Mouse (Mus musculus): Measurements from ENCODE around the gene Rufy4. TPM values are rescaled to one million over a fixed set of nuclear protein-coding genes. Genes with fewer than 3 reads are reported as not detected.

The Rufy4 gene
- total RNA-seq (2023): 1.3 TPM

GRCm38 (mm10) chr1:74124991-74125552, at the start of gene Rufy4:
Gene Rufy4 (plus strand): TSS chr1:74125541.

GRCm38 (mm10) chr1:74124021-74124981, 1.0 kb upstream of the Rufy4 start, which contains the start of gene Tns1:
Gene Tns1 (minus strand): TSS chr1:74124449.

DNA sequence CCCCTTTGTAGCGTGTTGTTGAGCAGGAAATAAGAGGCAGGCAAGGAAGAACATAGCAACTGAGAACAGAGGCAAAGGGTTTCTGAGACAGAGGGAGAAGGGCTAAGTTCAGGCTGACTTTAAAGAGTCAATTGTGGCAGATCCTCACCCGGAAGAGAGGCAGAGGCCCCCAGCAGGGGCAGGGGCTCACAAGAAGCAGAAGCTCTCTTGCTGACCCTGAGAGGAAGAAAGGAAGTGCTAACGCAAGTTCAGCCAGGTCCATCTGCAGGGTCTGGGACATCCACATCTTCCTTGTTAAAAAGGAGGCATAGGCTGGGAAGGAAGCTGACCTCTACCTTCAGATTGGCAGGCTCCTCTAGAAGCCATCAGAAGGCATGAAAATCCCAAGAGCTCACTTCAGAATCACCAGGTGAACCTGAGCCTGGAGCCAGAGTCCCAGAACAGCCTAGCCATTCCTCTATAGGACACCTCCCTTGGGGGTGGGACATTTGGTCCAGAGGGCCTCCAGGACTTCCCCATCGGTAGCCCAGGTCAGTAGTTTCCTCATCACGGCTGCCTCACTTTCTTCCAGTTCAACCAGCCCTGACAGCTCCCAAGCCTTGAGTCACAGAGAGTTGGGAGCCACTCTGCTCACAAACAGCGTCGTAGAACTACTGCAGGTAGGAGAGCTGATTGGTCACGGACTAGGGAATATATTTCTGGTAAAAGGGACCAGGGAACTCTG, 28.3 kb downstream of the Rufy4 start, which contains the start of gene Cxcr2:
Gene Cxcr2, plus strand, starts transcription at position 529 of the 724 bp plus-strand sequence.

GRCm38 (mm10) chr1:74194445-74194844, 69.1 kb downstream of the Rufy4 start, which contains the start of gene Cxcr1:
Gene Cxcr1 (minus strand): TSS chr1:74194631.

Other genes starting within 250 kb of the Rufy4 start
- 28.5 TPM for gene Tns1, start 1.1 kb upstream of the Rufy4 start, total RNA-seq (2023)
- gene Cxcr2, start 28.4 kb downstream of the Rufy4 start, total RNA-seq (2023): 1.4 TPM
- gene Cxcr1, start 69.1 kb downstream of the Rufy4 start, total RNA-seq (2023): not detected
- 357 TPM for gene Arpc2, start 110.5 kb downstream of the Rufy4 start, total RNA-seq (2023)
- gene Gpbar1, start 153.0 kb downstream of the Rufy4 start, total RNA-seq (2023): 0.98 TPM
- 139 TPM for gene Aamp, start 159.2 kb downstream of the Rufy4 start, total RNA-seq (2023)
- 25.7 TPM for gene Pnkd, start 159.4 kb downstream of the Rufy4 start, total RNA-seq (2023)
- gene Tmbim1, start 180.1 kb downstream of the Rufy4 start, total RNA-seq (2023): 1.4 TPM
- gene Catip, start 236.6 kb downstream of the Rufy4 start, total RNA-seq (2023): not detected
- gene Slc11a1, start 249.7 kb downstream of the Rufy4 start, total RNA-seq (2023): 2.9 TPM

Measured in CD8-positive naive resting alpha-beta T cell, adult 57 days (primary cell).